18 mouse cellular contexts compared by ENCODE assay signal in the genomic region with DNA sequence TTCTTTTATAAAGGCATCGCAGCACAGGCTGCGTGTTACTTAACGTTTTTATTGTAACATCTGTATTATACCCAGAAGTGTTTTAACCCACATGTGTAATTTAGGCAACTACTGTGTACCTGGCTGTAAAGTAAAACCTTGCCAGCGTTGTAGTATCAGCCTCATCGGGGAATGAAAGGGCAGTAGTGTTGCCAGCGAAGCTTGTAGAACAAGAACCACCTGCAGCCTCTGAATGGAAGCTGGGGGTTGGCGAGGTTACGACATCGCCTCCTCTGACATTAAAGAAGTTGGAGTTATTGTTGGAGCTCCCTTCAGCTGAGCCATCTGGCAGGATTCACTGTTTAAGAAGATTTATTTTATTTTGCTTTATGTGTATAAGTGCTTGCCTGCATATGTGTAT. TPM values are rescaled to one million over a fixed set of nuclear protein-coding genes. Genes with fewer than 3 reads are reported as not detected.
"Had no signal": no experiment of that assay in that cellular context is flagged by ENCODE, and none has a peak within 500 bp of the region (broad histone marks: within the 10 kb centered on the region; RNA-seq: fewer than 3 reads in every experiment).

No protein-coding gene starts in this region.

- H3K4me2 ChIP-seq: liver, embryonic 11.5 days; liver, embryonic 15.5 days; lung, embryonic 14.5 days; midbrain, embryonic 13.5 days; neural tube, embryonic 15.5 days had no signal

- DNase-seq: kidney, adult 11 months; kidney, adult 9 months; kidney, postnatal 36 days; lung, embryonic 14.5 days; lung, postnatal 10 days; right cerebral cortex, adult 18-20 months; right cerebral cortex, postnatal 25 days; thymus, adult 2 months; thymus, postnatal 25 days had no signal

- H3K27me3 ChIP-seq: liver, embryonic 15.5 days; midbrain, embryonic 13.5 days; neural tube, embryonic 15.5 days had no signal

- H3K9ac ChIP-seq: liver, embryonic 15.5 days; lung, embryonic 14.5 days; midbrain, embryonic 13.5 days; neural tube, embryonic 15.5 days had no signal

- H3K27ac ChIP-seq: kidney, postnatal 0 days; limb, embryonic 10.5 days; liver, embryonic 15.5 days; midbrain, embryonic 13.5 days; neural tube, embryonic 15.5 days had no signal

- H3K4me3 ChIP-seq: limb, embryonic 10.5 days; liver, embryonic 15.5 days; midbrain, embryonic 13.5 days; myocyte; neural tube, embryonic 15.5 days had no signal

- H3K9me3 ChIP-seq: limb, embryonic 10.5 days; liver, embryonic 15.5 days; midbrain, embryonic 13.5 days; neural tube, embryonic 15.5 days had no signal

- H3K4me1 ChIP-seq: limb, embryonic 10.5 days; liver, embryonic 15.5 days; midbrain, embryonic 13.5 days had no signal

- H3K36me3 ChIP-seq: liver, embryonic 15.5 days had no signal

- ATAC-seq: midbrain, embryonic 13.5 days had no signal

RNA-seq across cellular contexts. Expression of a gene that starts 37.5 kb away (rescaled TPM):
- total RNA-seq: megakaryocyte progenitor cell, adult 5-6 weeks had no signal
- polyA plus RNA-seq: small intestine, adult 2 months had no signal
